In genomic region chr7:132843152-132843551, GRCm38 (mm10) we compare ENCODE assay signal across 28 mouse cellular contexts. TPM values are rescaled to one million over a fixed set of nuclear protein-coding genes. Genes with fewer than 3 reads are reported as not detected.
DNase-seq lines count a peak whose midpoint lies in the region; ATAC-seq and TF ChIP-seq lines count a peak whose summit lies in the region.
"Had no signal": no experiment of that assay in that cellular context is flagged by ENCODE, and none has a peak within 500 bp of the region (broad histone marks: within the 10 kb centered on the region; RNA-seq: fewer than 3 reads in every experiment).

No protein-coding gene starts in this region.

- peak; percentile 77 for ATAC-seq in common myeloid progenitor, adult 5-6 weeks (replicated peaks; ENCODE audit: low read depth, poor library complexity, severe bottlenecking)
- peak; percentile 39; the same call in 1 of the 2 replicates for ATAC-seq in megakaryocyte progenitor cell, adult 5-6 weeks (replicated peaks; ENCODE audit: poor library complexity)
- ATAC-seq: activated CD4-positive, CD25-positive, alpha-beta regulatory T cell, adult 4 months; forebrain, embryonic 13.5 days; forebrain, embryonic 16.5 days; intestine, postnatal 0 days had no signal

- dilution Hi-C loops in CH12.LX (cut with MboI; ENCODE audit: extremely low pct_ligation_motif_present, extremely low pct_unique_long_range_greater_than_20kb, low sequenced_read_pairs), result no loop called here

- DNase-seq in 416B (ENCODE audit: low read depth) (peak; percentile 89), CH12.LX (ENCODE audit: extremely low read depth) (no peak)
- no peak for DNase-seq in urinary bladder, adult 2 months (ENCODE audit: low spot score)
- no peak for DNase-seq in embryo, embryonic 10.5 days (ENCODE audit: low spot score)
- no peak for DNase-seq in adrenal gland, postnatal 4 days (ENCODE audit: low spot score in 2 of 2)
- DNase-seq: adrenal gland, adult 8-10 months; adrenal gland, postnatal 25 days; cerebellum, adult 18-20 months; cerebellum, adult 9-10 months; cerebellum, postnatal 14 days; embryo, embryonic 11 days; gastrocnemius, postnatal 10 days; gastrocnemius, postnatal 36 days; heart, adult 2 months had no signal

- peaks cover 0 to 14% of the 10 kb centered on the region in 2 experiments; a peak in 2 of 4 replicates for H3K4me1 ChIP-seq in CH12.LX (ENCODE audit: control insufficient read depth in 1 of 2, insufficient read depth in 2 of 2)
- H3K4me1 ChIP-seq: embryonic facial prominence, embryonic 10.5 days; embryonic facial prominence, embryonic 13.5 days; forebrain, embryonic 10.5 days; forebrain, embryonic 13.5 days; hindbrain, embryonic 12.5 days; hindbrain, embryonic 15.5 days had no signal

- no peaks in the 10 kb centered on the region for H3K79me2 ChIP-seq in CH12.LX (replicated peaks; ENCODE audit: control insufficient read depth, extremely low read depth, insufficient read depth, poor library complexity, severe bottlenecking)

- no peak for TF ChIP-seq POLR2A in CH12.LX (IDR thresholded peaks at IDR 0.05; ENCODE audit: low read depth, low read length)

- H3K9ac ChIP-seq in CH12.LX (ENCODE audit: insufficient read depth, low read depth), result no peak overlapping the region
- H3K9ac ChIP-seq: embryonic facial prominence, embryonic 13.5 days; forebrain, embryonic 13.5 days; hindbrain, embryonic 12.5 days; hindbrain, embryonic 15.5 days had no signal

- TF ChIP-seq CTCF in CH12.LX (conservative IDR thresholded peaks at IDR 0.05 in 1 of 2, IDR thresholded peaks at IDR 0.05 in 1 of 2; ENCODE audit: low read depth in 2 of 2, low read length in 2 of 2), result no peak

- in situ Hi-C loops in CH12.LX (cut with MboI; ENCODE audit: low pct_ligation_motif_present, low pct_unique_long_range_greater_than_20kb, low sequenced_read_pairs), result no loop called here

- no peak overlapping the region for H3K4me2 ChIP-seq in CH12.LX (ENCODE audit: insufficient read depth, low read depth, poor library complexity, severe bottlenecking)
- H3K4me2 ChIP-seq: embryonic facial prominence, embryonic 13.5 days; forebrain, embryonic 13.5 days; heart, embryonic 11.5 days; hindbrain, embryonic 12.5 days; hindbrain, embryonic 15.5 days had no signal

- TF ChIP-seq EP300 in CH12.LX (IDR thresholded peaks at IDR 0.05; ENCODE audit: low read length), result 0 out of 2 replicates have a peak, but pooled peaks have one; percentile 22

- no peak overlapping the region for H3K27ac ChIP-seq in CH12.LX (ENCODE audit: insufficient read depth, low read depth)
- H3K27ac ChIP-seq: embryonic facial prominence, embryonic 10.5 days; embryonic facial prominence, embryonic 13.5 days; forebrain, embryonic 10.5 days; forebrain, embryonic 13.5 days; heart, adult 2 months; hindbrain, embryonic 12.5 days; hindbrain, embryonic 15.5 days had no signal

- H3K27me3 ChIP-seq in CH12.LX (replicated peaks), result no peaks in the 10 kb centered on the region
- H3K27me3 ChIP-seq: embryonic facial prominence, embryonic 13.5 days; forebrain, embryonic 13.5 days; hindbrain, embryonic 12.5 days; hindbrain, embryonic 15.5 days had no signal

- H3K4me3 ChIP-seq in CH12.LX (replicated peaks in 1 of 3; ENCODE audit: low read depth in 2 of 3, low read length in 2 of 3, poor library complexity in 1 of 3), result no peak overlapping the region
- H3K4me3 ChIP-seq: embryonic facial prominence, embryonic 10.5 days; embryonic facial prominence, embryonic 13.5 days; erythroblast, embryonic 14.5 days; forebrain, embryonic 10.5 days; forebrain, embryonic 13.5 days; heart, adult 2 months; hindbrain, embryonic 12.5 days; hindbrain, embryonic 15.5 days had no signal

- peaks cover 16 to 61% of the 10 kb centered on the region in 2 experiments for H3K36me3 ChIP-seq in CH12.LX (replicated peaks in 1 of 2; ENCODE audit: control insufficient read depth in 1 of 2, insufficient read depth in 1 of 2, low read length in 1 of 2)

- no peaks in the 10 kb centered on the region for H3K9me3 ChIP-seq in CH12.LX (replicated peaks; ENCODE audit: low read length)
- H3K9me3 ChIP-seq: embryonic facial prominence, embryonic 10.5 days; embryonic facial prominence, embryonic 13.5 days; forebrain, embryonic 10.5 days; forebrain, embryonic 13.5 days; G1E; hindbrain, embryonic 12.5 days; hindbrain, embryonic 15.5 days had no signal

- no peak for TF ChIP-seq RAD21 in CH12.LX (IDR thresholded peaks at IDR 0.05; ENCODE audit: low read depth, low read length)

TF ChIP-seq in CH12.LX, 34 proteins besides CTCF, POLR2A, EP300 and RAD21:
- TF ChIP-seq MAFK (IDR thresholded peaks at IDR 0.05; ENCODE audit: insufficient replicate concordance, low read length) (peak; percentile 45; the same call in 1 of the 2 replicates), KAT2A (IDR thresholded peaks at IDR 0.05; ENCODE audit: insufficient replicate concordance, low read length) (no peak), BHLHE40 (IDR thresholded peaks at IDR 0.05; ENCODE audit: low read depth, low read length) (0 out of 2 replicates have a peak, but pooled peaks have one; percentile 15)

RNA-seq across cellular contexts. Expression of gene Eef1akmt2, which starts 9.3 kb away (rescaled TPM):
- total RNA-seq in CH12.LX (2012; rRNA removed), result 31.4 and 34.3 TPM in 2 replicates
- total RNA-seq in CH12.LX (2014; rRNA removed), result 87.2 and 94.8 TPM in 2 replicates
- polyA plus RNA-seq in CH12.LX (2012; ENCODE audit: insufficient read length, low read depth), result 35.9 and 39.8 TPM in 2 replicates
- 56.3 and 77.1 TPM in 2 replicates for total RNA-seq in common myeloid progenitor, adult 5-6 weeks (2017)
- total RNA-seq in megakaryocyte progenitor cell, adult 5-6 weeks (2015), result 27.3 and 38.6 TPM in 2 replicates
- total RNA-seq in megakaryocyte progenitor cell, adult 5-6 weeks (2017), result 48.3 and 48.9 TPM in 2 replicates
- polyA plus RNA-seq in urinary bladder, adult 2 months (2012; rRNA removed), result 33.7 and 34.9 TPM in 2 replicates
- total RNA-seq in adrenal gland, postnatal 4 days (2021), result 10 to 100 TPM; 36.0 to 36.2 TPM

RNA-seq across cellular contexts. Expression of gene Abraxas2, which starts 15.9 kb away (rescaled TPM):
- total RNA-seq in CH12.LX (2012; rRNA removed) (20.5 and 21.3 TPM in 2 replicates), CH12.LX (2014; rRNA removed) (26.7 and 28.4 TPM in 2 replicates)
- 20.1 and 20.3 TPM in 2 replicates for polyA plus RNA-seq in CH12.LX (2012; ENCODE audit: insufficient read length, low read depth)
- 37.6 and 41.9 TPM in 2 replicates for total RNA-seq in common myeloid progenitor, adult 5-6 weeks (2017)
- 48.6 and 48.9 TPM in 2 replicates for total RNA-seq in megakaryocyte progenitor cell, adult 5-6 weeks (2015)
- 38.6 and 45.9 TPM in 2 replicates for total RNA-seq in megakaryocyte progenitor cell, adult 5-6 weeks (2017)
- polyA plus RNA-seq in urinary bladder, adult 2 months (2012; rRNA removed), result 24.0 and 24.7 TPM in 2 replicates
- total RNA-seq in adrenal gland, postnatal 4 days (2021), result 10 to 100 TPM; 39.4 to 42.2 TPM

RNA-seq across cellular contexts. Expression of gene Fam53b, which starts 29.5 kb away (rescaled TPM):
- 21.8 and 22.1 TPM in 2 replicates for total RNA-seq in CH12.LX (2012; rRNA removed)
- total RNA-seq in CH12.LX (2014; rRNA removed), result 14.4 and 15.6 TPM in 2 replicates
- polyA plus RNA-seq in CH12.LX (2012; ENCODE audit: insufficient read length, low read depth), result 25.0 and 30.9 TPM in 2 replicates
- 10.6 and 19.9 TPM in 2 replicates for total RNA-seq in common myeloid progenitor, adult 5-6 weeks (2017)
- total RNA-seq in megakaryocyte progenitor cell, adult 5-6 weeks (2015), result 16.0 and 21.5 TPM in 2 replicates
- 12.2 and 15.9 TPM in 2 replicates for total RNA-seq in megakaryocyte progenitor cell, adult 5-6 weeks (2017)
- polyA plus RNA-seq in urinary bladder, adult 2 months (2012; rRNA removed), result 11.2 and 15.8 TPM in 2 replicates
- 10 to 100 TPM; 69.7 to 74.4 TPM for total RNA-seq in adrenal gland, postnatal 4 days (2021)
